Mouse (Mus musculus): ENCODE measurements around the gene Nrg3. TPM values are rescaled to one million over a fixed set of nuclear protein-coding genes. Genes with fewer than 3 reads are reported as not detected.
"Not testable (repeated sequence)": the region's sequence is repeated elsewhere in the genome, so short reads cannot be mapped to it uniquely, and the experiment has no call there.

Nrg3 gene
- polyA plus RNA-seq, 1 experiment from 2014 or later: 0.11 TPM

DNA sequence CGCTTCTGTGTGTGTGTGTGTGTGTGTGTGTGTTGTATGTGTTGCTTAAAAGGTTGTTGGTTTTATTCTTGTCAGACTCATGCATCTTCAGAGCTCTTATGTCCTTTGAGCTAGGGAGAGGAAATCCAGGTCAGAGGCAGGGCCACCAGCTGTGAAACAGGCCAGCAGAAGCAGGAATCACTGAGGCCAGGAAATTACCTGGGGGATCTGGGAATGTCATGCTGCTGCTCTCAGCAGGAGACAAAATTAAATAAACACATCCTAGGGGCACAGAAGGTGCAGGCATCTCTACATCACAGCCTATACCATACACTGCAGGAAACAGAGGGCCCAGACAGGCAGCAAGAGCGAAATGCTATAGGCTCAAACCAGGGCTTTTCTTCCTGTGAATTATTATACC lies 299.2 kb downstream of the Nrg3 start:
- H3K4me1 ChIP-seq: no peaks in the 10 kb centered on the region
- no peak overlapping the region for H3K27ac ChIP-seq (replicated peaks)
- no peaks in the 10 kb centered on the region for H3K27me3 ChIP-seq (replicated peaks)
- H3K9ac ChIP-seq: no peak overlapping the region
- no peaks in the 10 kb centered on the region for H3K36me3 ChIP-seq
- ATAC-seq (ENCODE audit: extremely low read depth, insufficient number of reproducible peaks, low FRiP score, low TSS enrichment): no peak
- H3K9me3 ChIP-seq: no peaks in the 10 kb centered on the region
- H3K4me3 ChIP-seq: no peak overlapping the region
- H3K4me2 ChIP-seq: no peak overlapping the region
- 43% methylated on average over 2 of the region's 2 CpGs for WGBS

DNA sequence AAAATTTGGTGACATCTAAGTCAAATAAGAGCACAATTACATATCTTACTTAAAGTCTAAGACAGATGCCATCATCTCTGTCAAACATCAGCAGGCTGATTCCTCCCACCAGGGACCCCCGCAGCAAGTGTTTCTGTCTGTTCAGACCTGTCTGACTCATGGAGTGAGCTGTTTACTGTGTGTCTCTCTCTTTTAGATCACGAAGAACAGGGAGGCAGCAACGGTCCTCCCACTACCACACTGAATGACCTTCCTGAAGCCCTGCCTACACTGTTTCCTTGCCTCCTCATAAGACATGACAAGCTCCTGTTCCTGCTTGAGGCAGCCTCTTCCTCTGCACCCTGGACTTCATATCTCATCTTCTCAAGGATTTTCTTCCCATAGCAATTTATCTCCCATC lies 312.7 kb downstream of the Nrg3 start:
- no peaks in the 10 kb centered on the region for H3K27me3 ChIP-seq (replicated peaks)
- H3K4me1 ChIP-seq: no peaks in the 10 kb centered on the region
- H3K4me3 ChIP-seq: no peak overlapping the region
- ATAC-seq (ENCODE audit: extremely low read depth, insufficient number of reproducible peaks, low FRiP score, low TSS enrichment): no peak
- H3K4me2 ChIP-seq: no peak overlapping the region
- H3K9ac ChIP-seq: no peak overlapping the region
- WGBS: 68% methylated on average over 3 of the region's 3 CpGs
- H3K9me3 ChIP-seq: no peaks in the 10 kb centered on the region
- no peak overlapping the region for H3K27ac ChIP-seq (replicated peaks)
- H3K36me3 ChIP-seq: no peaks in the 10 kb centered on the region

DNA sequence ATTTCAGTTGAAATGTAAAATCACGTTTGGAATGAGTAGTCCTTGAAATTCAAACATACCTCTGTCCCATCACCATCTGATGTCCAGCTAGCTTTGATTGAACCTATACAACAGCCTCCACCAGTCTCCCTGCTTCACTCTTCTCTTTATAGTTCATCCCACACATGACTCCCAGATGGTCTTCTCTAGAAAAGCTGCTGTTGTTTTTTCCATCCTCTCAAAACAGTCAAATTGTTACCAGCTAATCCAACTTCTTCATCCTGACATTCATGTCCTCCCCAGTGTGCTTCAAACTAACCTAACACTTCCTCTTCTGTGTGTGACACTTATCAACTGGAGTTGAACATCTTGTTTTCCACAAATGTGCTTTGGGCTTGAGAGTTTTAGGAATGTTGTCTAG lies 317.4 kb downstream of the Nrg3 start:
- Histone ChIP-seq H3K4me2 (no peak overlapping the region), H3K36me3 (no peaks in the 10 kb centered on the region), H3K27me3 (replicated peaks) (no peaks in the 10 kb centered on the region), H3K4me1 (no peaks in the 10 kb centered on the region), H3K9me3 (no peaks in the 10 kb centered on the region), H3K9ac (no peak overlapping the region), H3K4me3 (no peak overlapping the region), H3K27ac (replicated peaks) (no peak overlapping the region)
- ATAC-seq (ENCODE audit: extremely low read depth, insufficient number of reproducible peaks, low FRiP score, low TSS enrichment): no peak
- 32% methylated on average over 1 of the region's 1 CpGs for WGBS

DNA sequence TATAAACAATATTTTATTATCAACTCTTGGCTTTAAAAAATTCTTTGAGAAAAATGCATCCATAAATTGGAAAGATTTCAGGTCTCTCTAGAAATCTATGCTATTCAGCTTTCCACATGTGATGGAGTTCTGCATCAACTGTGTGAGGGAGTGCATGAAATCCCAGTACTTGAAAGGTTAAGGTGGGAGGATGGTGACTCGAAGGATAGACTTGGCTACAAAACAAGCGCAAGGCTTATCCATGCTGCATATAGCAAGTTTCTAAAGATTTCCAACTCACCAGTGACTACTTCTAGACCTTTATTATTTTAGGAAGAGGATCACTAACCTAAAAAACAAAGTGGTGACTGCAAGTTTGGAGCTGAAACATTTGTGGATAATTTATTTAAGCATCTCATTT lies 343.1 kb downstream of the Nrg3 start:
- H3K9me3 ChIP-seq: no peaks in the 10 kb centered on the region
- no peak for ATAC-seq (ENCODE audit: extremely low read depth, insufficient number of reproducible peaks, low FRiP score, low TSS enrichment)
- no peak overlapping the region for H3K4me2 ChIP-seq
- H3K4me1 ChIP-seq: no peaks in the 10 kb centered on the region
- WGBS: 74% methylated on average over 2 of the region's 2 CpGs
- no peak overlapping the region for H3K27ac ChIP-seq (replicated peaks)
- no peaks in the 10 kb centered on the region for H3K36me3 ChIP-seq
- no peak overlapping the region for H3K4me3 ChIP-seq
- no peaks in the 10 kb centered on the region for H3K27me3 ChIP-seq (replicated peaks)
- H3K9ac ChIP-seq: no peak overlapping the region

DNA sequence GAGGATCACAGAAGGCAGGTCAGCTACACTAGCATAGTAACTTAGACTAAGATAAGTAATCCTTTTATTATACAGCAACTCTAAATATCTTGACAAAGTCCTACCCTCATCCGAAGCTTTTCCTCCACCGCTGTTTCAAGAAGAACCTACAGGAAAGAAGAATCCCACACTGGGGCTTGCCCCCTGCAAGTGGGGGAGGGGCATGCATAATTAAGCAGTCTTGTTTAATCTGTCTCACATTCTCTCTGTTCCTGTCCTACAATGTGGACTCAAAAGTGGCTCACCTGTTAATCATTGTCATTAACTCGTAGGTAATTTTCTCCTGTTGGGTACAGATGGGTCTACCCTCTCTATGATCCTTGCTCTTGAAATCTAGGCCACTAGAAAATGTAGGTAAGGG lies 354.9 kb downstream of the Nrg3 start:
- ATAC-seq (ENCODE audit: extremely low read depth, insufficient number of reproducible peaks, low FRiP score, low TSS enrichment): no peak

DNA sequence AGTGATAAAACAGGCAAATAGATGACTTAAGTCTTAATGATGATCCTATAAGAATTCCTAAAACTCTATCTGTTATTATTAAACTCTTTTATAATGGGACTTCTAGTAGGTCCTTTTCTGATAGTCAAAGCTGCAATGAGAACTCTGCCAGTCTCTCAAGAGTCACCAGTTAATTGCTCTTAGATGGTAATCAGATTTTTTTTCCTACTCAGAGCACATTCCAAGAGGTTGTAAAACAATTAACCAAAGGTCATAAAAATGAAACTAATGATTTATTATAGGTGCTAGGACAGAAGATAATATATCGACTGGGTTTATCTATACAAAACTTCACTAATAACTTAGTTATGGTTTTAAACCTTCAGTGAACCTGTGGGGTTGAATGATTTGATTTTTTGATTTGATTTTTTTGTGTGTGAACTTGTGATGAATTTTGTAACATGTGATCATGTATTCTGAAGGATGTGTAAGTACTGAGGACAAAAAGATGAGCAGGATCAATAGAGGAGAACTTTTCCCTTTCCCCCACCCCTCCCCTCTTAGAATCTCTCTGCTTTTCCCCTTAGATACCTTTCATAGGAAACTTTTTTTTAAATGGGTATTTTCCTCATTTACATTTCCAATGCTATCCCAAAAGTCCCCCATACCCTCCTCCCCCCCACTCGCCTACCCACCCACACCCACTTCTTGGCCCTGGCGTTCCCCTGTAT lies 356.2 kb downstream of the Nrg3 start:
- not testable (repeated sequence) for H3K4me3 ChIP-seq; H3K9me3 ChIP-seq; H3K4me1 ChIP-seq; H3K27me3 ChIP-seq (replicated peaks); H3K4me2 ChIP-seq; H3K27ac ChIP-seq (replicated peaks); H3K9ac ChIP-seq; ATAC-seq (ENCODE audit: extremely low read depth, insufficient number of reproducible peaks, low FRiP score, low TSS enrichment); H3K36me3 ChIP-seq
- WGBS: 66% methylated on average over 3 of the region's 3 CpGs

More for the DNA sequence above, 354.9 kb downstream of the Nrg3 start:
- WGBS: 50% methylated on average over 3 of the region's 3 CpGs
- Histone ChIP-seq H3K4me1 (no peaks in the 10 kb centered on the region), H3K36me3 (no peaks in the 10 kb centered on the region), H3K27me3 (replicated peaks) (no peaks in the 10 kb centered on the region), H3K27ac (replicated peaks) (no peak overlapping the region), H3K4me3 (no peak overlapping the region), H3K4me2 (no peak overlapping the region), H3K9me3 (no peaks in the 10 kb centered on the region), H3K9ac (no peak overlapping the region)

DNA sequence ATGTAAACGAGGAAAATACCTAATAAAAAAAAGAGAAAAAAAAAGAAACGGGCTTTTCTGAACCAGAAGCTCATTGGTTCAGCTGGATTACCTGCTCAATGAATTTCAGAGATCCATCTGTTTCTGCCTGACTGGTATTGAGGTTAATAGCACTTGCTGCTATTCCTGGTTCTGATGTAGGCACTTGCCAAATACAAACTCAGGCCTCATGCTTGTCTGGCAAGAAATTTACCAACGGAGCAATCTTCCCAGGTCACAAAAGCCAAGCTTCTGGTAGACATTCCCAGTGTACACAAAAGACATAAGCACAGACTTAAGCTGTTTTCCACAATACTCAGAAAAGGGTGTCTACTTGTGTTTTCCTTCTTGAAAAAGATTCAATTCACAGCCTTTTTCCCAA lies 363.3 kb downstream of the Nrg3 start:
- Histone ChIP-seq H3K27me3 (replicated peaks) (no peaks in the 10 kb centered on the region), H3K36me3 (no peaks in the 10 kb centered on the region), H3K27ac (replicated peaks) (no peak overlapping the region), H3K9me3 (no peaks in the 10 kb centered on the region), H3K4me1 (no peaks in the 10 kb centered on the region), H3K4me2 (no peak overlapping the region), H3K4me3 (no peak overlapping the region), H3K9ac (no peak overlapping the region)
- WGBS: 60% methylated on average over 3 of the region's 3 CpGs
- no peak for ATAC-seq (ENCODE audit: extremely low read depth, insufficient number of reproducible peaks, low FRiP score, low TSS enrichment)

DNA sequence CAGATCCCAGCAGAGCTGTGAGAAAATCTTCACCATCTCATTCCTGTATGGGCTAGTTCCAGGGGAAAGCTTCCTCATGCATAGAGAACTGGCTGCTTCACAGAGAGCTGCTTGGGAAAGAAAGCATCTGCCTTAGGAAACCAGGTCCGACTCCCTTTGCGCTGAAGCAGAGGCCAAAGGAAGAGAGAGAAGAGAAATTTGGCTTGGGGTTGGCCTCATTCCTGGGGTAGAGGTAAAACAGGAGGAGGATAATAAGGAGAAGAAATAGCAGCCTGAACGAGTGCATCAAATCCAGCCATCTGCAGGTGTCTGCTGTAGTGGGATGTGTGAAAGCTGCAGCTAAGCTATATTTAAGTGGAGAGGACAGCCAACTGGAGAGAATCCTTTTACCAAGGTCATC lies 366.1 kb downstream of the Nrg3 start:
- Histone ChIP-seq H3K9me3 (no peaks in the 10 kb centered on the region), H3K4me3 (no peak overlapping the region), H3K4me2 (no peak overlapping the region), H3K27ac (replicated peaks) (no peak overlapping the region), H3K9ac (no peak overlapping the region), H3K27me3 (replicated peaks) (no peaks in the 10 kb centered on the region), H3K4me1 (no peaks in the 10 kb centered on the region), H3K36me3 (no peaks in the 10 kb centered on the region)
- no peak for ATAC-seq (ENCODE audit: extremely low read depth, insufficient number of reproducible peaks, low FRiP score, low TSS enrichment)
- 76% methylated on average over 3 of the region's 3 CpGs for WGBS

DNA sequence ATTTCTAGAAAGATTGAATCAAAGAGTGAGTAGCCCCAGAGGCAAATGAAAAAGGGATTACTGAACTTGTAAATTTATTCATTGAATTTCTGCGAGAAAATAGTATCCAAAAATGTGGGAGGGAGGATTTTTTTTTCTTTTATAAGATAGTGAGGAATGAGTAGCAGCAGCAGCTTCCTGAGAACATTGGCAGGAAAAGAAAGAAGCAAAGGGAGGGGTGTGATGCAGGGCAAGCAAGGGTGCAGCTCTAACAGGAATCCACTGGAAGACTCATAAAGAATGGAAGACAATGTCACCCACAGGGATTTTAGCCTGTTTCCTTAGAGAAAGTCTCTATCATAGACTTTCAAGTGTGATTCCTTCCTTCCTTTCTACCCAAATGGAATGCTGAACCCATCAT lies 377.7 kb downstream of the Nrg3 start:
- H3K9me3 ChIP-seq: no peaks in the 10 kb centered on the region
- no peak overlapping the region for H3K4me3 ChIP-seq
- no peaks in the 10 kb centered on the region for H3K4me1 ChIP-seq
- no peaks in the 10 kb centered on the region for H3K27me3 ChIP-seq (replicated peaks)
- no peak overlapping the region for H3K4me2 ChIP-seq
- 68% methylated on average over 1 of the region's 1 CpGs for WGBS
- no peak overlapping the region for H3K9ac ChIP-seq
- no peaks in the 10 kb centered on the region for H3K36me3 ChIP-seq
- no peak for ATAC-seq (ENCODE audit: extremely low read depth, insufficient number of reproducible peaks, low FRiP score, low TSS enrichment)
- H3K27ac ChIP-seq (replicated peaks): no peak overlapping the region

DNA sequence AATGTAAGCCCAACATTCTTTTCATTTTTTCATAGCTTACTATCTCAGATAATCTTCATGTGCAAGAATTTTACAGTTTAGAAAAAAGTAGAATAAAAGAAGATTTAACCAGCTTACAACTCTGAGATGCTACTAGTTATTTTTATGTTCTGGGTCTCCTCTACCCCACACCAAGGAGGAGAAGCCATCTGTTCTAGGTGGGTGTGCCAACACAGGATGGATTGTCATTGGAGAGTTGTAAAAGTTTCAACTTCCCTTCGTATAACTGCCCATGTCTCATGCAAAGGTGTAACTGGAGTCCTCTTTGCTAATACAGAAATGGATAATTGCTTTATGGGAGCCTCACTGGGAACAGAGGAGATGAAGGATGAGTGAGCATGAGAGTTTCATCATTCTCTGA lies 393.4 kb downstream of the Nrg3 start:
- Histone ChIP-seq H3K27ac (replicated peaks) (no peak overlapping the region), H3K9ac (no peak overlapping the region)
- 56% methylated on average over 1 of the region's 1 CpGs for WGBS

DNA sequence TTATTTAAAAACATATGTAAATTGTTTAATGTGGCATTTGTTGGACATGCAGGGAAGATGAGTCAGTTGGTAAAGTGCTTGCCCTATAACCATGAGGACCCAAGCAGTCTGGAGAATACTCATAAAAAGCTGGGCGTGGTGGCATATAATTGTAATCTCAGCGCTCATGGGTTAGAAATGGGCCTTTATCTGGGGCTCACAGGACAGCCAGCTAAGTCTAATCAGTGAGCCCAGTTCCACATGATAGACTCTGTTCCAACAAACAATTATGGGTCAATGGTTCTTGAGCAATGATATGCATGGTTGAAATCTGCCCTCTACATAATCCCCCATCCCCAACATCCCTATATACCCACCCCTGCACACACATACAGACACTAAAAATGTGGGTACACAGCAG lies 421.3 kb downstream of the Nrg3 start:
- H3K4me3 ChIP-seq: no peak overlapping the region
- H3K36me3 ChIP-seq: no peaks in the 10 kb centered on the region
- H3K4me1 ChIP-seq: no peaks in the 10 kb centered on the region
- no peak for ATAC-seq (ENCODE audit: extremely low read depth, insufficient number of reproducible peaks, low FRiP score, low TSS enrichment)
- H3K4me2 ChIP-seq: no peak overlapping the region
- H3K27me3 ChIP-seq (replicated peaks): no peaks in the 10 kb centered on the region
- H3K27ac ChIP-seq (replicated peaks): no peak overlapping the region
- 82% methylated on average over 2 of the region's 2 CpGs for WGBS
- H3K9me3 ChIP-seq: no peaks in the 10 kb centered on the region
- H3K9ac ChIP-seq: no peak overlapping the region

More for the DNA sequence above, 393.4 kb downstream of the Nrg3 start:
- Histone ChIP-seq H3K36me3 (no peaks in the 10 kb centered on the region), H3K9me3 (no peaks in the 10 kb centered on the region), H3K27me3 (replicated peaks) (no peaks in the 10 kb centered on the region), H3K4me1 (no peaks in the 10 kb centered on the region), H3K4me2 (no peak overlapping the region), H3K4me3 (no peak overlapping the region)
- ATAC-seq (ENCODE audit: extremely low read depth, insufficient number of reproducible peaks, low FRiP score, low TSS enrichment): no peak

DNA sequence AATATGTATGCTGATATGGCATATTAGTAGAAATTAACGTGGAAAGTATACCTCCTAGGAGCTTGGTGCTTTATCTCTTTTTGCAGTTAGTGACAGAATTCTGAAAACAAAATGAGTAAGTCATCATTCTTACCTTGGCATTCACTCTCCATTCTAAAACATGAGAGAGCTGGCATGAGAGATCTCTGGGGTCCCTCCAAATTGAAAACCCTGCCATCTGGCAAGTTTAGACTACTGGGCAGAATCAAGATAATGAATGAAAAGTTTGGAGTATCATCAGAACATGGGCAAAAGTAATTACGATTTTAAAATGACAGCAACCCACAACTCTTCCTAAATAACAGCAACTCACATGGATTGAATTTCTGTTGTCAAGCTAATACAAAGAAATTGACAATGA lies 423.9 kb downstream of the Nrg3 start:
- no peak for ATAC-seq (ENCODE audit: extremely low read depth, insufficient number of reproducible peaks, low FRiP score, low TSS enrichment)
- 54% methylated on average over 2 of the region's 2 CpGs for WGBS
- Histone ChIP-seq H3K27me3 (replicated peaks) (no peaks in the 10 kb centered on the region), H3K9me3 (no peaks in the 10 kb centered on the region), H3K4me2 (no peak overlapping the region), H3K9ac (no peak overlapping the region), H3K36me3 (no peaks in the 10 kb centered on the region), H3K4me1 (no peaks in the 10 kb centered on the region), H3K4me3 (no peak overlapping the region), H3K27ac (replicated peaks) (no peak overlapping the region)

Measured in heart, embryonic 13.5 days (tissue).